Mouse (Mus musculus) T-cell, adult 2 months (primary cell): Measurements from ENCODE around the gene Dnajc30.
A peak's percentile ranks its signal among the peaks of the same experiment; 100 is the strongest.
"Not testable (repeated sequence)": the region's sequence is repeated elsewhere in the genome, so short reads cannot be mapped to it uniquely, and the experiment has no call there.

Source experiments
- DNase-seq: peaks from one replicate; pipeline ENCODE4 v3.0.0; 2022; ENCODE audit warnings: low spot score

Gene Dnajc30

GRCm38 (mm10) chr5:135064382-135064766 lies 372 bp downstream of the Dnajc30 start:
- DNase-seq: no peak

- not testable (repeated sequence) for DNase-seq
Measured at GRCm38 (mm10) chr5:135064909-135065446, 976 bp downstream of the Dnajc30 start, which contains the start of gene Bud23. Gene Bud23 (minus strand): TSS chr5:135064959.

GRCm38 (mm10) chr5:135066008-135066407 lies 2.0 kb downstream of the Dnajc30 start:
- no peak for DNase-seq

DNA sequence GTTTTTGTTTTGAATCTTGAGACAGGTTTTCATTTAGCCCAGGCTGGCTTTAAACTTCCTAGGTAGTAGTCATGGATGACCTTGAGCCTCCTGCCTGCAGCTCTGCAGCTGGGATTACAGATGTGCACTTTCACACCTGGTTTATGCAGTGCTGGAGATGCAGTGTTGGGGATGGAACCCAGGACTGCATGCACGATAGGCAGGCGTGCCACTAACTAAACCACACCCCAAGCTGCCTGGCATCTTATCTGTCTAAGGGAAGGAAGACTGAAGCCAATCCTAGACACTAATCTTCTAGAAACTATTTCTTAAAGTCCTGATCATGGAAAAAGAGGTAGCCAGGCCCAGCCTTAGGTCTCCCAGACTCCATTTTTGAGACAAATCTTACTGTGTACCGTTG lies 6.4 kb downstream of the Dnajc30 start:
- DNase-seq: no peak

- DNase-seq: no peak
Measured at GRCm38 (mm10) chr5:135072061-135072460, 8.1 kb downstream of the Dnajc30 start.

DNA sequence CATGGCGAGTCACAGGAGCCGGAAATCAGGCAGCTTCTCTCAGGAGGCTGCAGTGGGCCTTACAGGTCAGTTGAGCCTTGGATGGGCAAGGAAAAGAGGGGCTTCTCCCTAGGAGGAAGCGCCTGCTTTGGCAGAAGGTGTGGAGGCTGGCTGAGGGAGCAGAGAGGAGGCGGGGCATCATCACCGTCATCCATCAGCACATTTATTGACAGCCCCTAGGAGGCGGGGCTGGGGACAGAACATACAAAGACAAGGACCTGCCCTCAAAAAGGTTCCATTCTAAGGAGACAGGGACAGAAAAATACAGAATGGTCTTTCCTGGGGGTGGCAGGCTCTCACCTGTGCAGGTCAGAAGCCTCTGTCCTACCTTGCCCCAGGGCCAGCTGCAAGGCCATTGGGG lies 8.7 kb downstream of the Dnajc30 start:
- no peak for DNase-seq

GRCm38 (mm10) chr5:135073349-135074150 lies 9.5 kb downstream of the Dnajc30 start:
- DNase-seq: no peak

GRCm38 (mm10) chr5:135075655-135076054 lies 11.7 kb downstream of the Dnajc30 start:
- DNase-seq: no peak

- no peak for DNase-seq
Measured at GRCm38 (mm10) chr5:135076368-135076767, 12.4 kb downstream of the Dnajc30 start.

- DNase-seq: no peak
Measured at GRCm38 (mm10) chr5:135076931-135077505, 13.0 kb downstream of the Dnajc30 start.

DNA sequence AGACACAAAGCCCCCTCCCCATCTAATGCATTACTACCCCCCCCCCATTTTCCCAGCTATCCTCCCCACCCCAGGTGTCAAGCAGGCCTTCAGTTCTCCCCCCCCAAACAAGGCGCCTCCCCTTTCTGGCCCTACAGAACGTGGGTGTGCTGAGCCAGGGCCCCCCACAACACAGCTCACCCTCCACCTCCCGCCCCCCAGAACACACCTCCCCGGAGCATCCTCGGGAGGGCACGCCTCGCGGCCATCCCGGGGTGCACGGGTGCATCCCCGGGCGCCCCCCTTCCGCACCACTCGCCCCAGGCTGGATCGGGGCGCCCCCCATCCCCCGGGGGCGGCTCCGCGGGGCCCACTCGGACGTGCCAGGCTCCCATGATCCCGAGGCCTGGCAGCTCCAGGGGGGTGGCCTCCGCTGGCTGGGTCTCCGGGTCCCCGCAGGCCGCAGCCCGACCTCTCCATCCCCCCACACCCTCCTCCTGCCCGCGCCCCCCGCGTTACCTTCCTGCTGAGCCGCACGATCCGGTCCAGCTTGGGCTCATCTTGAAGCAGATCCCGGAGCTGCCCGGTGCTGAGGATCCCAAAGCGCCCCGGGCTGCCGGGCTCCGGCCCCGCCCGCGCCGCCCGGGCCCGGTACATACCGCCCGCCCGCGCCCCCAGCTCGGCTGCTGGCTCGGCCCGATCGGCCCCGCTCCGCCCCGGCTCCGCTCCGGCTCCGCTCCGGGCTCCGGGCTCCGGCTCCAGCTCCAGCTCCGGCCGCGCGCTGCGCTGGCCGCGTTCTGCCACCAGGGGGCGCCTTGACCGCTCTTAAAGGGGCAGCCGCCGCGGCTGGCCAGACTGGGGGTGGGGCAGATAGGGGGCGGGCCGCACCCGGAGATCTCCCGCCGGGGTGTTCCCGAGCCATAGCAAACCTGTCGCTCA lies 13.8 kb downstream of the Dnajc30 start, which contains the start of gene Vps37d:
Gene Vps37d, minus strand, starts transcription at position 703 of the 918 bp plus-strand sequence.
- peak; percentile 79 for DNase-seq

DNA sequence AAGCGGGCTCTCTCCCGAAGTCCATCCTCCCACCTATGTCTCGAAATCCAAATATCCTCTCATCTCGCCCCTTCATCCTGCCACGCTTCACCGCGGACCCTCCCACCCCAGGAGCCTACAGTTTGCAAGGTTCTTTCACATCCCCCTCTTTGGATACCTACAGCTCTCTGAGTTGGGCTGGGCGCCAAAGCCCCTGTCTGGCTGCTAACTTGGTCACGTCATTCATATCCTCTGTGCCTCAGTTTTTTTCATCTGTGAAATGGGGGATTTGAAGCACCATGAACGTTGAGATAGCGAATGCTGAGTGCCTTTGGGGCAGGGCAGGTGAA lies 14.4 kb downstream of the Dnajc30 start:
- DNase-seq: no peak

DNA sequence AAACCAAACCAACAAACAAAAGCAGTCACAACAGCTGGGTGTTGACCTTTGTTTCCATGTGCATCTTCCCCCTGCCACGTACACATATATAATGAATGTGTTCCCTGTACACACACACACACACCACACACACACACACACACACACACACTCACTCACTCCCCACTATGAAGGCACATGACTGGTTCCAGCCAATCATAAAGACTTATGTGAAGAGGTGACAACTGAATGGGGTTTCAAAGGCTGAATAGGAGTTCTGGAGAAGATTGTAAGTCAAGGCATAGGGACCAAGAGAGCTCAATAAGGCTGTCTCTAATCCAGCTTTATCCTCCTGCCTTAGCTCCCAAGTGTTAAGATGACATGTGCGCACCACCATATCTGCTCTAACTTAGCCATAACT lies 15.6 kb downstream of the Dnajc30 start:
- DNase-seq: no peak

DNA sequence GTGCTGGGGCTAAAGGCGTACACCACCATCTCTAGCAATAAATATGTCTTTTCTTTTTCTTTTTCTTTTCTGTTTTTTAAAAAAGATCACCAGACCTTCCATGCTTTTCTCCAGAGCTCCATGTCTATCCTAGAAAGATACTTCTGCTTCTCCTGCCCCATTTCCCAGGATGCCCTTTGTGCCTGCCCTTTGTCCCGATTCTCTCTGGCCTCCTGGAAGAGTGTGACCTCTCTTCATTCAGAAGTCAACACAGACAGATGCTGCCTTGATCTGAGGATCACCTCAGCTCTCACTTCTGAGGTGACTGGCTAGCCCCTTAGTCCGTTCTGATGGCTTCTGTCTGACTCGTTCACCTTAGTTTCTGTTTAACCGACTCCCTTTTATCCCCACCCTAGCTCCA lies 16.5 kb downstream of the Dnajc30 start:
- no peak for DNase-seq

GRCm38 (mm10) chr5:135086871-135087270 lies 22.9 kb downstream of the Dnajc30 start:
- DNase-seq: no peak

- DNase-seq: no peak
Measured at GRCm38 (mm10) chr5:135089653-135090052, 25.7 kb downstream of the Dnajc30 start, which contains the start of gene Mlxipl. Gene Mlxipl (plus strand): TSS chr5:135089890.

GRCm38 (mm10) chr5:135100981-135101380 lies 37.0 kb downstream of the Dnajc30 start:
- DNase-seq: no peak

DNA sequence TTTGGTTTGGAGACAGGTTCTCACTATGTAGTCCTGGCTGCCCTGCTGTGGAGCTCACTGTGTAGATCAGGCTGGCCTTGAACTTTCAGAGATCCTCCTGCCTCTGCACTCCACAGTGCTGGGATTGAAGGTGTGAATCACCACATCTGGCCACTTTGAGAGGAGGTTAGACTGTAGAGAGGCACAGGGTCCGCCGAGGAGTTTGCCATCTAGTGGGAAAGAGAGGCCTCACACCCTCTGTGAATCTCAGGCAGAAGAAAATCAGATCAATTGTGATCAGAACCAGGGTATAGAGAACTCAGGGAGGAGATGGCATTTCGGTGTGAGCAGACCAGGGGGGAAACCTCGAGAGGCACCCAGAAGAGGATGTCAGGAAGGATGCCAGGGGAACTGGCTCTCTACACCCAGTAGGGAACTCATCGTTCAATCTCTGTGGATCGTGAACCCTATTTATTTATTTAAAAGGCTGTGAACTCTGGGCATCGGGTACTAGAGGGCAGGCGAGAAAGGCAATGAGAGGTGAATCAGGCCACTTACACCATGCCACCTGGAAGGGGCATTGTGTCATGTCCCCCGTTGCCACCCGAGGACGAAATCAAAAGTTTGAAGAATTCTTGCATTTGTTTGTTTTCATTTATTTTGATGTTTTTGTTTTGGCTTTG lies 40.1 kb downstream of the Dnajc30 start:
- peak; percentile 47 for DNase-seq

DNA sequence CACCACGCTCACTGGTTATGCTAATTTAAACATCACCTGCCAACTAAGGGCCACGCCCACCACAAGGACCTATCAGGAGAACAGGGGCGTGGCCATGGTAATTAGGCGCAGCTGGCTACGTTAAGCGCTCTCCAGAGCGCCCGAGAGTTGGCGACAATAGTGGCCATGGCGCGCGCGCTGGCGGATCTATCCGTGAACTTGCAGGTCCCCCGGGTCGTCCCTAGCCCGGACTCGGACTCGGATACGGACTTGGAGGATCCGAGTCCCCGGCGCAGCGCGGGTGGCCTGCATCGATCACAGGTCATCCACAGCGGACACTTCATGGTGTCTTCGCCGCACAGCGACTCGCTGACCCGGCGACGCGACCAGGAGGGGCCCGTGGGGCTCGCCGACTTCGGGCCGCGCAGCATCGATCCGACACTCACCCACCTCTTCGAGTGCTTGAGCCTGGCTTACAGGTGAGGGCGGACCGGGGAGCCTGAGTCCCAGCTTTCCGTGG lies 42.8 kb downstream of the Dnajc30 start:
- peak; percentile 66 for DNase-seq

- peak; percentile 36 for DNase-seq
Measured at GRCm38 (mm10) chr5:135107521-135108501, 43.8 kb downstream of the Dnajc30 start.
